Mouse (Mus musculus): ENCODE results near the gene Abcc4. TPM values are rescaled to one million over a fixed set of nuclear protein-coding genes. Genes with fewer than 3 reads are reported as not detected.

Gene Abcc4
- polyA plus RNA-seq, 1 experiment from 2014 or later, result 3.2 TPM

GRCm38 (mm10) chr14:118705465-118705807, 583 bp downstream of the Abcc4 start:
- peak overlapping the region; percentile 69 for H3K9ac ChIP-seq (ENCODE audit: low read depth, low read length)
- H3K27me3 ChIP-seq (ENCODE audit: control insufficient read depth, insufficient read depth, low read length), result peaks cover 6% of the 10 kb centered on the region
- no peak for ATAC-seq (ENCODE audit: low FRiP score)
- 2% methylated on average over 10 of the region's 10 CpGs for WGBS
- DNase-seq (ENCODE audit: low spot score), result peak; percentile 14
- H3K4me3 ChIP-seq (ENCODE audit: low read depth, low read length), result peak overlapping the region; percentile 67
- H3K9me3 ChIP-seq (ENCODE audit: control insufficient read depth, low read length), result no peaks in the 10 kb centered on the region
- H3K4me2 ChIP-seq (replicated peaks; ENCODE audit: low read depth, low read length), result peak overlapping the region; percentile 99
- no peak overlapping the region for H3K27ac ChIP-seq (ENCODE audit: low read depth, low read length)
- H3K4me1 ChIP-seq (replicated peaks; ENCODE audit: control insufficient read depth, insufficient read depth, low read length), result no peaks in the 10 kb centered on the region
- H3K36me3 ChIP-seq (ENCODE audit: control insufficient read depth, insufficient read depth, low read length), result no peaks in the 10 kb centered on the region

DNA sequence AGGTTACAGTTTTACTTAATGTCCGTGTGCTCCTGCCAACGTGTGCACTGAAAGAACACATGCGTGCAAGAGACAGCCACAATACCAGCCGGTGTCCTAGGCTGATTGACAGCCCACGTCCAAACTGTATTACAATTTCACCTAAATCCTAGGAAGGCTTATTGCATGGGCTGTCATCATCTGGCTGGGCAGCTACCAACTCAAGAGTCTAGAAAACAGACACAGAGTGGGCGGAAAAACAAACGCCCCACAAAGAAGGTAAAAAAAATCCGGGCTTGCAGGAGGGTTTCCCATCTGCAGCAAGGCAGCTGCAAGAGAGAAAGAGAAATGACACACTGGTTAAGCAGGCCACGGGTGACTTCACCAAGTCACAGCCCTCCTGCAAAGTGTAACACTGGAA, 2.7 kb downstream of the Abcc4 start:
- DNase-seq (ENCODE audit: low spot score) (no peak), ATAC-seq (ENCODE audit: low FRiP score) (no peak)
- H3K9ac ChIP-seq (ENCODE audit: low read depth, low read length), result no peak overlapping the region
- no peak overlapping the region for H3K27ac ChIP-seq (ENCODE audit: low read depth, low read length)
- H3K4me1 ChIP-seq (replicated peaks; ENCODE audit: control insufficient read depth, insufficient read depth, low read length), result no peaks in the 10 kb centered on the region
- H3K4me3 ChIP-seq (ENCODE audit: low read depth, low read length), result no peak overlapping the region
- H3K27me3 ChIP-seq (ENCODE audit: control insufficient read depth, insufficient read depth, low read length), result peaks cover 6% of the 10 kb centered on the region
- WGBS, result 78% methylated on average over 9 of the region's 9 CpGs
- H3K9me3 ChIP-seq (ENCODE audit: control insufficient read depth, low read length), result no peaks in the 10 kb centered on the region
- no peaks in the 10 kb centered on the region for H3K36me3 ChIP-seq (ENCODE audit: control insufficient read depth, insufficient read depth, low read length)
- no peak overlapping the region for H3K4me2 ChIP-seq (replicated peaks; ENCODE audit: low read depth, low read length)

- H3K4me1 ChIP-seq (replicated peaks; ENCODE audit: control insufficient read depth, insufficient read depth, low read length), result no peaks in the 10 kb centered on the region
- WGBS, result 55% methylated on average over 7 of the region's 7 CpGs
- ATAC-seq (ENCODE audit: low FRiP score), result no peak
These were observed 3.9 kb downstream of the Abcc4 start for GRCm38 (mm10) chr14:118701991-118702608.

GRCm38 (mm10) chr14:118700576-118700975, 5.4 kb downstream of the Abcc4 start:
- Histone ChIP-seq H3K27me3 (ENCODE audit: control insufficient read depth, insufficient read depth, low read length) (no peaks in the 10 kb centered on the region; the same call in 1 of the 2 replicates), H3K4me1 (replicated peaks; ENCODE audit: control insufficient read depth, insufficient read depth, low read length) (no peaks in the 10 kb centered on the region), H3K4me2 (replicated peaks; ENCODE audit: low read depth, low read length) (no peak overlapping the region), H3K36me3 (ENCODE audit: control insufficient read depth, insufficient read depth, low read length) (no peaks in the 10 kb centered on the region), H3K9me3 (ENCODE audit: control insufficient read depth, low read length) (no peaks in the 10 kb centered on the region), H3K4me3 (ENCODE audit: low read depth, low read length) (no peak overlapping the region), H3K9ac (ENCODE audit: low read depth, low read length) (no peak overlapping the region), H3K27ac (ENCODE audit: low read depth, low read length) (no peak overlapping the region)
- DNase-seq (ENCODE audit: low spot score) (no peak), ATAC-seq (ENCODE audit: low FRiP score) (no peak)
- 80% methylated on average over 7 of the region's 7 CpGs for WGBS

More at GRCm38 (mm10) chr14:118701991-118702608, 3.9 kb downstream of the Abcc4 start:
- DNase-seq (ENCODE audit: low spot score), result no peak
- H3K4me3 ChIP-seq (ENCODE audit: low read depth, low read length), result no peak overlapping the region
- H3K9ac ChIP-seq (ENCODE audit: low read depth, low read length), result no peak overlapping the region
- no peak overlapping the region for H3K4me2 ChIP-seq (replicated peaks; ENCODE audit: low read depth, low read length)
- no peak overlapping the region for H3K27ac ChIP-seq (ENCODE audit: low read depth, low read length)
- no peaks in the 10 kb centered on the region for H3K9me3 ChIP-seq (ENCODE audit: control insufficient read depth, low read length)
- no peaks in the 10 kb centered on the region for H3K36me3 ChIP-seq (ENCODE audit: control insufficient read depth, insufficient read depth, low read length)
- peaks cover 6% of the 10 kb centered on the region for H3K27me3 ChIP-seq (ENCODE audit: control insufficient read depth, insufficient read depth, low read length)

GRCm38 (mm10) chr14:118699963-118700362, 6.1 kb downstream of the Abcc4 start:
- Histone ChIP-seq H3K36me3 (ENCODE audit: control insufficient read depth, insufficient read depth, low read length) (no peaks in the 10 kb centered on the region), H3K4me3 (ENCODE audit: low read depth, low read length) (no peak overlapping the region), H3K4me2 (replicated peaks; ENCODE audit: low read depth, low read length) (no peak overlapping the region), H3K27me3 (ENCODE audit: control insufficient read depth, insufficient read depth, low read length) (no peaks in the 10 kb centered on the region; the same call in 1 of the 2 replicates), H3K4me1 (replicated peaks; ENCODE audit: control insufficient read depth, insufficient read depth, low read length) (no peaks in the 10 kb centered on the region), H3K9ac (ENCODE audit: low read depth, low read length) (no peak overlapping the region), H3K27ac (ENCODE audit: low read depth, low read length) (no peak overlapping the region), H3K9me3 (ENCODE audit: control insufficient read depth, low read length) (no peaks in the 10 kb centered on the region)
- WGBS, result 75% methylated on average over 5 of the region's 5 CpGs
- ATAC-seq (ENCODE audit: low FRiP score), result no peak
- no peak for DNase-seq (ENCODE audit: low spot score)

- no peak overlapping the region for H3K4me2 ChIP-seq (replicated peaks; ENCODE audit: low read depth, low read length)
- DNase-seq (ENCODE audit: low spot score), result no peak
- H3K9me3 ChIP-seq (ENCODE audit: control insufficient read depth, low read length), result no peaks in the 10 kb centered on the region
- H3K27ac ChIP-seq (ENCODE audit: low read depth, low read length), result no peak overlapping the region
- no peak for ATAC-seq (ENCODE audit: low FRiP score)
- 82% methylated on average over 10 of the region's 10 CpGs for WGBS
- H3K4me1 ChIP-seq (replicated peaks; ENCODE audit: control insufficient read depth, insufficient read depth, low read length), result no peaks in the 10 kb centered on the region
- no peaks in the 10 kb centered on the region; the same call in 1 of the 2 replicates for H3K27me3 ChIP-seq (ENCODE audit: control insufficient read depth, insufficient read depth, low read length)
- H3K4me3 ChIP-seq (ENCODE audit: low read depth, low read length), result no peak overlapping the region
- H3K36me3 ChIP-seq (ENCODE audit: control insufficient read depth, insufficient read depth, low read length), result no peaks in the 10 kb centered on the region
- no peak overlapping the region for H3K9ac ChIP-seq (ENCODE audit: low read depth, low read length)
These were observed 6.5 kb downstream of the Abcc4 start for GRCm38 (mm10) chr14:118699508-118699907.

- no peak overlapping the region for H3K9ac ChIP-seq (ENCODE audit: low read depth, low read length)
- no peaks in the 10 kb centered on the region for H3K27me3 ChIP-seq (ENCODE audit: control insufficient read depth, insufficient read depth, low read length)
- no peaks in the 10 kb centered on the region for H3K4me1 ChIP-seq (replicated peaks; ENCODE audit: control insufficient read depth, insufficient read depth, low read length)
- no peaks in the 10 kb centered on the region for H3K9me3 ChIP-seq (ENCODE audit: control insufficient read depth, low read length)
- H3K36me3 ChIP-seq (ENCODE audit: control insufficient read depth, insufficient read depth, low read length), result no peaks in the 10 kb centered on the region
- 95% methylated on average over 16 of the region's 16 CpGs for WGBS
- no peak for ATAC-seq (ENCODE audit: low FRiP score)
- DNase-seq (ENCODE audit: low spot score), result no peak
- H3K27ac ChIP-seq (ENCODE audit: low read depth, low read length), result no peak overlapping the region
- H3K4me2 ChIP-seq (replicated peaks; ENCODE audit: low read depth, low read length), result no peak overlapping the region
- H3K4me3 ChIP-seq (ENCODE audit: low read depth, low read length), result no peak overlapping the region
These were observed 9.3 kb downstream of the Abcc4 start for GRCm38 (mm10) chr14:118696556-118697289.

DNA sequence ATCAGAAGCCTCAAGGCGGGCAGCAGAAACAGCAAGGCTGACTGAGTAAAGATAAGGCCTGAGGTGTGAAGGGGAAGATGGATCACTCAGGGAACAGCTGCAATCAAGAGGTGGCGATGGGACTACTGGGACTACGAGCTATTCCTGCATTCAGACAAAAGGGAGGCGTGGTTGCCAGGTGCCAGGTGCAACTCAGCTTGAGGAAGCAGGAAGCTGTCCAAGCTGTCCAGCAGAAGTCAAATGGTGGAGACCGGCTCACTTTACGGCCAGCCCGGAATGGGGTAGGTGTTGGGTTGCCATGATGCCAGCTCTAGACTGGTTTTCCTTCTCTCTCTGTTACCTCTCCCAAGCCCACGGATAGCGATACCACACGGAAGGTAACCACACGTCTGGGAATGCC, 10.2 kb downstream of the Abcc4 start:
- no peak for ATAC-seq (ENCODE audit: low FRiP score)
- Histone ChIP-seq H3K4me2 (replicated peaks; ENCODE audit: low read depth, low read length) (no peak overlapping the region), H3K9ac (ENCODE audit: low read depth, low read length) (no peak overlapping the region), H3K4me3 (ENCODE audit: low read depth, low read length) (no peak overlapping the region), H3K9me3 (ENCODE audit: control insufficient read depth, low read length) (no peaks in the 10 kb centered on the region), H3K4me1 (replicated peaks; ENCODE audit: control insufficient read depth, insufficient read depth, low read length) (no peaks in the 10 kb centered on the region), H3K27ac (ENCODE audit: low read depth, low read length) (no peak overlapping the region), H3K36me3 (ENCODE audit: control insufficient read depth, insufficient read depth, low read length) (no peaks in the 10 kb centered on the region), H3K27me3 (ENCODE audit: control insufficient read depth, insufficient read depth, low read length) (no peaks in the 10 kb centered on the region)
- 95% methylated on average over 11 of the region's 11 CpGs for WGBS
- DNase-seq (ENCODE audit: low spot score), result no peak

- no peak overlapping the region for H3K27ac ChIP-seq (ENCODE audit: low read depth, low read length)
- no peaks in the 10 kb centered on the region for H3K36me3 ChIP-seq (ENCODE audit: control insufficient read depth, insufficient read depth, low read length)
- no peaks in the 10 kb centered on the region for H3K27me3 ChIP-seq (ENCODE audit: control insufficient read depth, insufficient read depth, low read length)
- H3K4me2 ChIP-seq (replicated peaks; ENCODE audit: low read depth, low read length), result no peak overlapping the region
- no peaks in the 10 kb centered on the region for H3K9me3 ChIP-seq (ENCODE audit: control insufficient read depth, low read length)
- H3K9ac ChIP-seq (ENCODE audit: low read depth, low read length), result no peak overlapping the region
- H3K4me3 ChIP-seq (ENCODE audit: low read depth, low read length), result no peak overlapping the region
- DNase-seq (ENCODE audit: low spot score), result no peak
- no peaks in the 10 kb centered on the region for H3K4me1 ChIP-seq (replicated peaks; ENCODE audit: control insufficient read depth, insufficient read depth, low read length)
- ATAC-seq (ENCODE audit: low FRiP score), result no peak
- 88% methylated on average over 7 of the region's 7 CpGs for WGBS
These were observed 11.7 kb downstream of the Abcc4 start for GRCm38 (mm10) chr14:118694321-118694720.

Measured in hindbrain, embryonic 11.5 days (tissue).